Mouse (Mus musculus) monocyte, adult 5-6 weeks (primary cell): Measurements from ENCODE around the gene Gse1. TPM values are rescaled to one million over a fixed set of nuclear protein-coding genes. Genes with fewer than 3 reads are reported as not detected.
A peak's percentile ranks its signal among the peaks of the same experiment; 100 is the strongest.
"Not testable (repeated sequence)": the region's sequence is repeated elsewhere in the genome, so short reads cannot be mapped to it uniquely, and the experiment has no call there.

ENCODE experiments used
- ATAC-seq: fragments of 153-309, 156-312 bp; replicated peaks from 2 replicates; pipeline ENCODE4 v1.8.0; 2017; ENCODE audit warnings: mild to moderate bottlenecking; ENCODE audit not compliant: low TSS enrichment, insufficient number of reproducible peaks, severe bottlenecking, poor library complexity, low FRiP score
- total RNA-seq: library from RNA; stranded (forward); fragments of 200-1000, 200-491, 200-594 nt; gene quantifications from 3 replicates; pipeline ENCODE4 v1.2.3, GENCODE M21; 2017

Gene Gse1
- total RNA-seq, 1 experiment from 2014 or later: 9.9 TPM

DNA sequence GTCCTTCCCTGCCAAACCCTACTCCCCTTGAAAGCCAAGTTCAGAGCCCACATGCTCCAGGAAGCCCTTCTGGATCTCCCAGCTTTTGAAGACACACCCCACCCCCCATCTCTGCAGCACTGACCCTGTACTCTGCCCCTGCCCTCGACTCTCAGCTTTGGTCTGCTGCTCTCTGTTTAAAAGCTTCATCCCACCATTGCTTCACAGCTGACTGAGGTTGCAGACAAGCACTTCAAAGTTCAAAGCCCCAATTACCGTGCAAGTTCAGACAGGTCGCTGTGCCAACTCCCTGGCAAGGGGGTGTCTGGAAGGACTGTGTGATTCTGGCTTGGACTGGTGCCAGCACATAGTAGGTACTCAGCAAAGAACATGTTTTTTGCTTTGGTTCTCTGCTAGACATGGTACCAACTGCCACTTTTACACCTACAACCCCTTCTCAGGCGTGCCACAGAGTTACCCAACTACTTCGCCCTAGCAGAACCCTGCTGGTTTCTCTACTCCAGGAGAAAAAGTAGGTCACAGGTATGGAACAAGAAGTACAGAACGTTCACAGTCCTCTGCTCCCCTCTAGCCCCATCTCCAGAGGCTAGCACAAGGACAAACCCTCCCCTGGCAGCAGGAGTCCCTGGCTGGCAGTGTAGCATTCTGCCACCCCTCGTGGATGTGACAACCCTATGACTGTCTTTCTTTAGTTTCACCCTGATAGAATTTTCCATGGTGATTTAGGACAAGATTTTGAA lies 123.2 kb downstream of the Gse1 start:
- no peak for ATAC-seq

DNA sequence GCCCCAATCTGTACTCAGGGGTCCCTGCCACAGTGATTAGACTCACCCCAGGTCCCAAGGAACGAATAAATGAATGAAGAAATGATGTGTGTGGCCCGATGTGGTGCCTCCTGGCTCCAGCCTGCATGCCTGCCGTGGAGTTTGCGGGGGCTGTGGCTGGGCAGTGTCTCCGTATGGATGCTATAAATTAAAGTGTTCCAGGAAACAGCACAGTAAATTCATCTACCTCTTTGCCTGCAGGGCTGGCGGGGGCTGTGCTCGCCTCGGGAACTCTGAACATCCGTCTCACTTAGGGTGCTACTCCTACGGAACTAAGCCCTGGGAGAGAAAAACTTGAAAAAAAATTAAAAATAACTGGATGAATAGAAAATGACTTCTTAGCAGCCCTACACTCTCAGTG lies 123.8 kb downstream of the Gse1 start:
- ATAC-seq: no peak

DNA sequence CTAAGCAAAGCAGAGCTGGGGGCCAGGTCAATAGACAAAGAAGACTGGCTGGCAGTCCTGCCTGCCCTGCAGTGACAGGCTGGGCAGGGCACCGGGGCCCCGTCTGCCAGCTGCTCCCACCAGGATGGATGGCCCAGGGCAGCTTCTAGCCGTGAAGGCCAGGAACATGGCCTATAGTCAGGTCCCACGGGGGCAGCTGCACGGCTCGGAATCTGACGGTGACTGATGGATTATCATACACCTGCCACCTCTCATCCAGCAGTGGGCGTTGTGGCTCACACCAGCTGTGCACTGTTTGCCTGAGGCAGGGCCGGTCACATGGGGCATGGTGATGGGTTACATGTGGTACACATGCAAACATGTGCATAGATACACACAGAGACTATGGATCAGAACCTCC lies 127.8 kb downstream of the Gse1 start:
- no peak for ATAC-seq

DNA sequence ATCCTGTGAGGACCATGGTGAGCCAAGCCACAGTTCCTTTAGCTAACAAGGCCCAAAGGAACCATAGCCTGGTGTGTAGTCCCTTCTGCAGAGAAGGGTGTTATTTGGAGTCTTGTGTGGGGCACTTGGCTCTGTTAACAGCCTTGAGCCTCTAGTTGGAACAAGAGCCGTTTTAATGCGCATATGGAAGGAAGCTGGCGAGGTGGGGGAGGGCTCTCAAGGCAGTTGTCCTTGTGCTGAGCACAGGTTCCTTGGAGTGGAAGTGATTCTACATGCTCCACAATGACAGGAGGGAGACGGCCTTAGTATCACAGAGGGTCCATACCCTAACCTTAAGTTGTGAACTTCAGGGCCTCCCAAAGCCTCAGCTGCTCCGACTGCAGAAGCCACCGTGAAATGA lies 129.2 kb downstream of the Gse1 start:
- no peak for ATAC-seq

DNA sequence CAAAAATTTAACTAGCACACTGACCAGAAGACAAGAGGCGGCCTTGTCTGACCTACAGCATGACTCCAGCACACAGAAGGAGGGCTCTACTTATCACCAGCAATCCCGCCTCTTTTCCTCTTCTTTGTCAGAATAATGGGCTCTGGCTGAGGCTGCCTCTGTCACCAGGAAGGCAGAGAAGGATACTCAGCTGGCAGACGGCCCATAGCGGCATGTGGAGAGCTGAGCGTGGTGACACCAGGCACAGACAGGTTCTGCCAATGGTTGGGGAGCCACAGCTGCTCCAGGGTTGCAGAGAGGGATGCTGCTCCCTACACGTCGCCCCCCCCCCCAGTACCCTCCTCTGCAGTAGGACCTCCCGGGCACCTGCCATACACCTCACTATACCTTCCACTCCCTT lies 133.0 kb downstream of the Gse1 start:
- no peak for ATAC-seq

DNA sequence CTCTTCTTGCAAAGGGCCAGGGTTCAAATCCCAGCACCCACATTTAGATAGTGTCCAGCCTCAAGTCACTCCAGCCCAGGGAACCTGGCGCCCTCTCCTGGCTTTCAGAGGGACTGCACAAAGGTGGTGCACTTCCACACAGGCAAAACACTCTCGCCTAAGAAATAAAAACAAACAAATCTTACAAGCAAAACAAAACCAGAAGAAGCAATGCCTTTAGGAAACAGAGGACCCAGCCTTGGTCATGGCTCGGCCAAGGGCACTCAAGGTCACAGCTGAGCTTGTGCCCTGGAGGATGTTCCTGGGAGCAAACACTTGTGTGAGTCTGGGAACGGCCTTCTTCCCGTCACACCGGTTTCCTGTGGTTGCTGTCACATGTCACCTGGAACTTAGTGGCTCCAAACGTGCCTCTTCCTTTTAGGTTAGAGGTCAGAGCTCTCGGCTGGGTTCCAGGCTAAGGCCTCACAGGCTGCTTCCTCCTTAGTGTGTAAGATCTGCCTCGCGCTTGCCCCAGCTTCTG lies 135.4 kb downstream of the Gse1 start:
- ATAC-seq: peak; percentile 15; the same call in 1 of the 2 replicates

DNA sequence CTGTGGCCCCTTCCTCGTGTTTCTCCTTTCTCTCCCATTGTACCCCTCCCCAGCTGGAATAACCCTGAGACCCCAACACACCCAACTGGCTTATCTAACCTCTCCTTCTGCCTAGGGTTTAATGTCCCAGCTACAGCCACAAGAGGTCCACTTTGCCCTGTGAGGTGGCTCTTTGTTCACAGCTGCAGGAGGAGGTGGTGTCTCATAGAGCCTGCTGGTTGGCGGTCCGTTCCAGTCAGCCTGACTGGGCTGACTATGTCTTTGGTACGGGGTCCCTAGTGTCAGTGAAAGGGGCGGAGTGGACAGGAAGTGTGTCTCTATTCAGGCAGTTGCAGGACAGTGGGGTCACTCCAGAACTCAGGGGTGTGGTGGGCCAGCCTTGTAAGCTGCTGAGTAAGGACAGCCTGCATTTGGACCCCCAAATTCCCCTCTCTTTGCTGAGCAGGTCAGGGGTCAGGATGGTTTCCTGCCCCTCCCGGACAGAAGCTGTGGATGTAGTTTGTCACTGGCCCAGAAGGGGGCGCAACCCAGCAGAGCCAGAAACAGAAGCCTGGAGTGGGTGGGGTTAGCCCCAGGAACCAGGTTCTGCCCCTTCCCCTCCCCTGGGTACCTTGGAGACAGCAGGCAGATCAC lies 136.0 kb downstream of the Gse1 start:
- ATAC-seq: 0 out of 2 replicates have a peak, but pooled peaks have one; percentile 15

DNA sequence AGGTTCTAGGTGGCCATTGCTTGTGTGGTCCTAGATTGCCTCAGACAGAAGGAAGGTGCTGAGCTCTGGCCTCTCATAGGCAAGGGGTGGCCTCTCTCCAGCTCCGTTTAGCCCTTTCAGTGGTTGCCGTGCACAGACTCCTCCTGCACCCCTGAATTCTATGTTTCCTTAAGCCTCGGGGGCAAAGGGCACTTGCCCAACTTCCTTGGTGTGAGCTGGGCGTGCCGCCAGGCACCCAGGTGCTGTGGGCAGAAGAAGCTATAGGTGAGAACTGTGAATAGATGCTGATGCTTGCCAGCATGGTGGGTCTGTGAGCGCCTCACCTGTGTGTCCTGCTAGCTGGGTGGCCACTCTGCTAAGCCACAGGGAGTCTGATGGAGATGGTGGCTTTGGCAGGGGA lies 138.6 kb downstream of the Gse1 start:
- no peak for ATAC-seq

DNA sequence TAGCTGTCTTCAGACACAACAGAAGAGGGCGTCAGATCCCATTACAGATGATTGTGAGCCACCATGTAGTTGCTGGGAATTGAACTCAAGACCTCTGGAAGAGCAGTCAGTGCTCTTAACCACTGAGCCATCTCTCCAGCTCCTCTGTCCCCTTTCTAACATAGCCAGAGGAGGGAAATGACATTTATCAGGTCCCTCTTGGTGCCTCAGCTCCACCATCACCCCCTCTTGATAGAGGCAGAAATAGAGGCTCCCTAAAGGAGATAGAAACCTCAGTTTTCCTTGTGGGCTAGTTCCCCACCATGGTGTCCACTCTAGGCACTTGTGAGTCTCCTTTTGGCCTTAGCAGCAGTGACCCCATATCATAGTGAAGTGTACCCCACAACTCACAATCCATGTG lies 139.9 kb downstream of the Gse1 start:
- ATAC-seq: not testable (repeated sequence)

DNA sequence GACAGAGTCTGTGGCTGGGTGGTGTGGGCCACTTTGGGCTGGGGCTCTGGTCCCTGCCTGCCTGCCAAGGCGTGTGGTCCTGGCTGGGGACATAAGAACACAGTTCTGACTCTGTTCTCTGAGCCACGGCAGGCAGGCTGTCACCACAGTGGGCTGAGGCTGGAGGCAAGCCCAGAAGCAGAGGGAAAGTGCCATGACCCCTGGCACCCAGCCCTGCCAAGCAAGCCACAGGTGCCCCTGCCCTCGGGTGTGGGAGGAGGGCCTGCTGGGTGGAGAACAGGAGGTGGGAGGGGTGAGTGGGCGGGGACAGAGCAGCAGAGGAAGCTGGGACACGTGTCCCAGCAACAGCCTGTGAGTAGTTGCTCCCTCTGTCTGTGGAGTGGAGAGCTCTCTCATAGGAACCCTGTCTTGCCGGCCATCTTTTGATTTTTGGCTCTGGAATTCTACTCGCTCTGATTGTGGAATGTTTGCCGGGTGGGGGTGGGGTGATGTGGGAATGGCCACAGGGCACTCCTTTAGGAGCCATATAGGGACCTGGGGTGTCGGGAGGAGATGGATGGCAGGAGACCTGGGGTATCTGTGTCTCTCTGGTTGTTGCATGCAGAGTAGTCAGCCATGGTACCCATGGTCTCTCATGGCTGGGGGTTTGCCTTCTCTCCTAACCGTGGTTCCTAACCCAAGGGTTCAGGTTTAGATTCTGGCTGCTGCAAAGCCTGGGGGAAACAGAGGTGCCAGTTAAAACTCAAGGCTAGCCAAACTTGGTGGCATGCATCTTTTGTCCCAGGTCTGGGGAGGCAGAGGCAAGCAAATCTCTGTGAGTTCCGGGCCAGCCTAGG lies 140.8 kb downstream of the Gse1 start:
- ATAC-seq: peak; percentile 71

DNA sequence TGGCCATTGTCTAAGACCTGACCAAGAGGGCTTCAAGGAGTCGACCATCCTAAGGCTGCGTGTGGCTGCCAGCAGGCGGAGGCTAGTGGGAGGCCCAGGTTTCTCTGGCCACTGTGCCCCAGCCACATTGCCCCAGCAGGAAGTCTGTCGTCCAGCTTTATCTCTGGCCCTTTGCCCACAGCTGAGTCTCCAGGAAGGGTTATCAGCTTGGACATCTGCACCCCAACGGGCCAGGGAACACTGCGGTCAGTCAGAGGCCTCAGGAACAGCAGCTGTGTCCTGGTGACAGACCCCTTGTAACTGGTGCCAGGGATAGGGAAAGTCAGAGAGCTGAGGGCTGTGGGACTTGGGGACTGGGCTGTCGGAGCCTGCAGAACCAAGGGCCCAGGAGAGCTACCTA lies 141.7 kb downstream of the Gse1 start:
- ATAC-seq: no peak

DNA sequence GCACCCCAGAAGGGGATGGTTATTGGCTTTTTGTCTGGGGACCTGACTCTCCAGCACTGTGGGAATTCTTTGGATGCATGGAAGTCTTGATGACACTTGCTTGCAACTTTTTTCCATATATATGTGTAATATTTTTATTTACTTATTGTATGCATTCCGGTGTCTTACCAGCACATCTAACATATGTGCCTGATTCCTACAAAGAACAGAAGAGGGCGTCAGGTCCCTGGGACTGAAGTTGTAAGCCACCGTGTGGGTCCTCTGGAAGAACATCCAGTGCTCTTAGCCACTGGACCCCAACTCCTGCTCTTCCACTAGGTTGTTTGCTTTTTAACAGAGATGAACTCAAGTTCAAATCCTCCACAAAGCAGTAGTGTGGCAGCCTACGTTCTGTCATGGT lies 142.2 kb downstream of the Gse1 start:
- no peak for ATAC-seq

DNA sequence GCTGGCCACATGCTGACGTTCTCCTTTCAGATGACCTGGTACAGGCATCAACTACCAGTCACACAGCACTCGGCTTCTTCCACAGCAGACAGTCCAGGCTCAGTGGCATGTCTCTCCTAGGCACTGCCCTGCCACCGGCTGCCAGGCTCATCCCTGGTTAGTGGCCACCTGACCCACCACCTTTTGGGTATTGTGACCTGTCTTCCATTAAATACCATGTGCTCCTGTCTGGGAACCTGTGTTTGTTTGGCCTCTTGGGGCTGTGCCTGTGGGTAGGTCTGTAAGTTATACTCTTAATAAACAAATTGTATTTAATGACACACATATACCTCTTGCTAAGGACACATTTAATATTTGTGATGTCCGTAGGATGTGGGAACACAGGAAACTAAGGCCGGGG lies 142.9 kb downstream of the Gse1 start:
- ATAC-seq: no peak

DNA sequence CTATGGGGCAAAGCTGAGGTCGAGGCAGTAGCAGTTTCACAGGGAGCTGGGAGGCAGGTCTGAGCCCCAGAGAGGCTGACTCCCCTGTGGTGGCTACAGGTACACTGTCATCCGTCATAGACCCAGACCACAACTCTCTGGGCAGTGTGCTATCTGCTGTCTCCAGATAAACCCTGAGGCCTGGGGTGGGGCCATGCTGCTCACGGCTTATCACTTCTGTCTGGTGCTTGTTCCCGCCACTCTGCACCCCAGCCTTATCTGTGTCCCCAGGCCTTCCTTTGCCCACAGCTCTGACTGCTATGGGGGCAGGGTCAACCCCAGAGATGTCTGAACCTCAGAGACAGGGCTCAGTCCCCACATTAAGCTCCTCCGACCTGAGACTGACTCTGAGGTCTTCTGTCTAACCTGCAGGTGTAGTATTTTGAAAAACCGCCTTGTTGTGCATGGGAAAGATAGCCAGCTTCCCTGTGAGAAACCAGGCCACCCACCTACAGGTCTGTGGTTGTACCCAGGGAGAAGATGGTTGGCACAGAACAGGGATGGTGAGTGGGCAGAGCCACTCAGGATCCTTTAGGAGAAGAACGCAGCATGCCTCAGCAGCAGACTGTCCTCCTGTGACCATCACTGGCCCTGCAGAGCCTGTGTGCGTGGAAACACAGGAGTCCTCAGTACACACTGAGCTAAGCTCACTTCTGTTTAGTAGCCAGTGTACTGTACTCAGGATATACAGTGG lies 143.6 kb downstream of the Gse1 start:
- 0 out of 2 replicates have a peak, but pooled peaks have one; percentile 4 for ATAC-seq

DNA sequence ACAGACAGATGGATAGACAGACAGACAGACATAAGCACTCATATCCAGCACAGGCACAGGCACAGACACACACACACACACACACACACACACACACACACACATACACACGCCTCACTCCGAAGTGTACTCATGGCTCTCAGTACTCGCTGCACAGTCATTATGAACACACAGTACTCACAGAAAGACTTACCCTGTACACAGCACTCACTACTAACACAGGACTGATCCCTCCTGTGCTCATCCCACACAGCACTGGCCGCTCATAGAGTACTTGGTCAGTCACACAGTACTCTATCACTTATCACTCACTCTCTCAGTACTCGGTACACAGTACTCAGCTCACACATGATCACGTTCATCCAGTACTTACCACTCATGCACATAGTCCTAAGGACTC lies 144.4 kb downstream of the Gse1 start:
- no peak for ATAC-seq

DNA sequence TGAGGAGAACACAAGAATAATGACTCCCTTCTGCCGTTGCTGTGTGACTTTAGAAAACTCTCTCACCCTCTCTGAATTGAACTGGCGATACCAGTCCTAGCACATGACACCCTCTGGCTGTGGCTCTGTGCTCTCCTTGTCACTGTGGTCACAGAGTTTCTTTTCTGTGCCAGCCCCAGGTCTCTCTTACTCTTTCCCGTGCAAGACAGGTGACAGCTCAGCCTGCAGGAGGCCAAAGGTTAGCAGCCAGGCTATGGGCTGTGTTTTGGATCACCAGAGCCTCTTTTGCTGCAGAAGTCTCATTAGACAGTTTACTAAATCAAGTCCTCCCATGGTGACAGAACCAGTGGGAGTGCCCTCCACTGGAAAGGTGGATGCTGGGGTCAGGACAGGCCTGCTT lies 145.4 kb downstream of the Gse1 start:
- ATAC-seq: no peak

DNA sequence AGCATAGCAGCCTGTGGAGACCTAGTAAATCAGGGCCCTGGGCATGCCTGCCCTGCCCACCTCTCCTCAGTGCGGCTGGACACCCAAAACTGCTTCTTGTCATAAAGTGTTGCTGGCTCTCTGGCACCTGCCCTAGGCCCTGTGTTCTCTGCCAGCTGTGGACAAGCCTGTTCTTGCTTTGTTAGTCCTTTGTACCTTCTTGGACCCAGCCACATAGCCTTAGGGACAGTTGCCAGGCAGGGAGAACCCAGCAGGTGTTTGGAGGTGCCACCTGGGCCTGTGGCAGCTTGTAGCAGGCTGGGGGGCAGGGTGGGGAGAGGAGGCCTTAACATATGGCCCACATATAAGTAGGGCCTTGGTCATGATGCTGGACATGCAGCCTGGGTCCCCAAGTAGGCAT lies 145.8 kb downstream of the Gse1 start:
- no peak for ATAC-seq

DNA sequence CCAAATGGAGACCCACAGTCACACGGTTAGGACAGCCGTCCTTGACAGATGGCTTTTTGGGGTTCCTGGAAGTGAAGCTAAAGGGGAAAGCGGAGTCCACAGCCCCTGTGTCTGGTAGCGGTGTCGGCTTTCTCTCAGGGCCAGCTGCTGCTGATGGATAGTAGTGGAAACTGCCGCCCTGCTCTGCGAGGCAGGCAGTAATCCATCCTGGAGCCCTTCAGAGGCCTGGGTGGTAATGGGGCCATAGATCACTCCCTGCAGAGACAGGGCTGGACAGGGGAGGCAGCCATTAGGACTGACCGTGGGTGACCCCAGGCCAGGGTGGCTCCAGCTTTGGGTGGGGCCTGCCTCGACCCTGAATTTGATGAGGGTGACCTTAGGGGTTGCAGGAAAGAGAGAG lies 146.3 kb downstream of the Gse1 start:
- no peak for ATAC-seq

DNA sequence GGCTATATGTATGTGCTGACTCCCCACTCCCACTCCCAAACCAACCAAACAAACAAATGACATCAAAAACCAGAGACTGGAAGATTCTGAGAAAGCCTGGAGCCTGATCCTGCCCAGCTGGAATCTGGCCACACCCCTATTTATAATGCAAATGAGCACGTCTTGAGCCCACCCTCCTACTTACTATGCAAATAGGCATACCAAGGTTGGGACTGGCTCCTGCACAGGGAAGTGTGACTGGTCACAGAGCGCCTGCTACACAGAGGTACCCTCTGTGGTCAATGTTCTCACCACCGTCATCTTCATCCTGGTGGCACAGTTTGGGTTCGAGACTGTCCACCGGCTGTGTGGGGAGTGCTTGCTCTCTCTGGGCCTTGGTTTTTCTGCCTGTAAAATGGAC lies 146.9 kb downstream of the Gse1 start:
- no peak for ATAC-seq
